Mouse (Mus musculus) limb, embryonic 14.5 days (tissue): ENCODE results near the gene Chic2. TPM values are rescaled to one million over a fixed set of nuclear protein-coding genes. Genes with fewer than 3 reads are reported as not detected.
A peak's percentile ranks its signal among the peaks of the same experiment; 100 is the strongest.

ENCODE experiments used
- ATAC-seq: fragments of 200-750 bp; cut with Nextera tagmentation; 2 replicates; pipeline ENCODE4 v1.8.0; 2017; ENCODE audit warnings: low read depth, moderate number of reproducible peaks, moderate TSS enrichment; ENCODE audit not compliant: low FRiP score
- DNase-seq: peaks from one replicate; pipeline ENCODE4 v3.0.0-alpha.2; 2015; ENCODE audit warnings: low spot score
- H3K27ac ChIP-seq: fragments of 300-500 bp; sonication (generic); replicated peaks from 2 replicates; pipeline ENCODE4 v1.5.1; 2014; ENCODE audit warnings: low read depth, mild to moderate bottlenecking, low read length, moderate library complexity, mixed read lengths
- H3K27me3 ChIP-seq: fragments of 300-500 bp; sonication (generic); 2 replicates; pipeline ENCODE4 v1.6.1; 2014; ENCODE audit warnings: low read length, mixed read lengths; ENCODE audit not compliant: control insufficient read depth, insufficient read depth
- H3K36me3 ChIP-seq: fragments of 300-500 bp; sonication (generic); 2 replicates; pipeline ENCODE4 v1.6.1; 2014; ENCODE audit warnings: mild to moderate bottlenecking, low read length, moderate library complexity, mixed read lengths; ENCODE audit not compliant: control insufficient read depth, insufficient read depth
- H3K4me1 ChIP-seq: fragments of 300-500 bp; sonication (generic); 2 replicates; pipeline ENCODE4 v1.6.1; 2014; ENCODE audit warnings: antibody characterized with exemption, low read length, mixed read lengths; ENCODE audit not compliant: control insufficient read depth, insufficient read depth
- H3K4me2 ChIP-seq: fragments of 300-500 bp; sonication (generic); replicated peaks from 2 replicates; pipeline ENCODE4 v1.6.1; 2014; ENCODE audit warnings: low read depth, mild to moderate bottlenecking, low read length, moderate library complexity; ENCODE audit not compliant: severe bottlenecking
- H3K4me3 ChIP-seq: fragments of 300-500 bp; sonication (generic); replicated peaks from 2 replicates; pipeline ENCODE4 v1.5.1; 2014; ENCODE audit warnings: low read length
- H3K9ac ChIP-seq: fragments of 300-500 bp; sonication (generic); 2 replicates; pipeline ENCODE4 v1.6.1; 2014; ENCODE audit warnings: mild to moderate bottlenecking, low read depth, low read length, moderate library complexity; ENCODE audit not compliant: severe bottlenecking
- H3K9me3 ChIP-seq: fragments of 300-500 bp; sonication (generic); 2 replicates; pipeline ENCODE4 v1.6.1; 2016; ENCODE audit warnings: low read length; ENCODE audit not compliant: control insufficient read depth
- POLR2A ChIP-seq: fragments of 200-500 bp; IDR thresholded peaks from 2 replicates; pipeline ENCODE4 v1.8.0; 2012; ENCODE audit warnings: inconsistent platforms, mild to moderate bottlenecking, moderate library complexity, borderline replicate concordance; ENCODE audit not compliant: insufficient read depth, insufficient read length; ENCODE audit errors: extremely low read depth
- WGBS: fragments of 180-500 bp; shearing (Covaris S2); extraction: QIAGEN DNeasy Blood & Tissue Kit; methylation state at CpG from one replicate; pipeline ENCODE4 v1.1.7; 2014; 5-methylcytosine and 5-hydroxymethylcytosine counted together
- polyA plus RNA-seq, 2 experiments: library from polyadenylated mRNA; depleted of rRNA in 1 of 2; stranded (reverse) in 1 of 2; unstranded in 1 of 2; fragments of >200 nt; fragmentation: Nextera tagmentation in 1 of 2; extraction: Ambion mirVana in 1 of 2; gene quantifications; 2 replicates each; pipeline versions ENCODE4 v1.2.1 to v1.2.3; 2012 to 2014

The Chic2 gene
- polyA plus RNA-seq, 2 experiments, result 35.7 to 52.1 TPM

DNA sequence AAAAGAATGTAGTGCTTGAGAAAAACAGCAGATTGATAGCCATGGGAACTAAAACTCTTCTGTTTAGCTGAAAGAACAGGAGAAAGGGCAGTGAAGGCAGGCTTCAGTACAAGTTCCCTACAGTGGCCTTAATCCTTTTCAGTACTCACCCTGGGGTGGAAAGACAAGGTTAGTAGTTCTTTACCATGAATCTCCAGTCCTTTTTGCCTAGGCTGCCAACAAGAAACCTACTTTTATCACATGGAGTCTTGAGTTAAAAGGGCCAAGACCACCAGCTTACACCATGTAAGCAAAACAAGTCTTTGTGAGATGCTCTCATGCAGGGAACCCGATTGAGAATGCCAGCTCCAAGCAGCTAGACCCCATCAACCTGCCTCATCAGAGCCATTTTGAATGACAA, 29.8 kb downstream of the Chic2 start:
- Histone ChIP-seq H3K4me1 (no peaks in the 10 kb centered on the region), H3K9ac (no peak overlapping the region), H3K4me3 (no peak overlapping the region), H3K27me3 (no peaks in the 10 kb centered on the region), H3K36me3 (0 out of 2 replicates have a peak, but pooled peaks cover 3% of the 10 kb centered on the region), H3K4me2 (no peak overlapping the region), H3K27ac (no peak overlapping the region), H3K9me3 (no peaks in the 10 kb centered on the region)
- no peak for TF ChIP-seq POLR2A
- DNase-seq, result no peak
- 69% methylated on average over 1 of the region's 1 CpGs for WGBS
- ATAC-seq, result no peak

DNA sequence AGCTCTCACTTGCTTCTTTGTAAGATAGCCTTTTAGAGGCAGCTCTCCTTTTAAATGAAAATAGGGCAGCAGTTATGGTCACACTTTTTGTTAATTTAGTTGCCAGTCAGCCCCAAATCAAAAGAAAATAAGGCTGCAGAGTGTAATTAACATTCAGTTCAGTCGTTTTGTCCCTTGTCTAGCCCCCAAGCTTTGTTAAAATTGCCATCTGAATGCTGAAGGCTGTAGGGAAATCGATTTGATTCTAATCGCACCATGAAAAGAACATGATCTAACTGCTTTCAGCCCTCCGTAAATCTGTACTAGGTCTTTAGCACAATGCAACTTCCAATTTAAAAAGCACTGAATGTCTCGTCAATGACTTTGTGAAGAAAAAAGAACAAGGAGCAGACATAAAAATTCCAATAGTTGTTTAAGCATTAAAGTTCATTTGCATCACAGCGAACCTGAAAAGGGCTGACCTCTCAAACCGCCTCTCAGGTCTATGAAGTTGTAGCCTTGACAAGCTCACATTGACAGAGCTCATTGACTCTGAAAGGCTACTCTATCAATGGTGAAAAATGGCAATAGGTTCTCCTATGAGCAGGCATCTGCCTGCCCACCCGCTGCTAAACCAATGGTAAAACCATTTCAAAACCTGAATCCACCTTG, 31.7 kb downstream of the Chic2 start:
- no peaks in the 10 kb centered on the region for H3K27me3 ChIP-seq
- H3K9ac ChIP-seq, result no peak overlapping the region
- H3K4me1 ChIP-seq, result no peaks in the 10 kb centered on the region
- ATAC-seq, result no peak
- WGBS, result 63% methylated on average over 8 of the region's 8 CpGs
- H3K36me3 ChIP-seq, result peaks cover 5% of the 10 kb centered on the region
- TF ChIP-seq POLR2A, result no peak
- H3K4me3 ChIP-seq, result no peak overlapping the region
- no peak for DNase-seq
- H3K27ac ChIP-seq, result no peak overlapping the region
- H3K9me3 ChIP-seq, result no peaks in the 10 kb centered on the region
- H3K4me2 ChIP-seq, result no peak overlapping the region

DNA sequence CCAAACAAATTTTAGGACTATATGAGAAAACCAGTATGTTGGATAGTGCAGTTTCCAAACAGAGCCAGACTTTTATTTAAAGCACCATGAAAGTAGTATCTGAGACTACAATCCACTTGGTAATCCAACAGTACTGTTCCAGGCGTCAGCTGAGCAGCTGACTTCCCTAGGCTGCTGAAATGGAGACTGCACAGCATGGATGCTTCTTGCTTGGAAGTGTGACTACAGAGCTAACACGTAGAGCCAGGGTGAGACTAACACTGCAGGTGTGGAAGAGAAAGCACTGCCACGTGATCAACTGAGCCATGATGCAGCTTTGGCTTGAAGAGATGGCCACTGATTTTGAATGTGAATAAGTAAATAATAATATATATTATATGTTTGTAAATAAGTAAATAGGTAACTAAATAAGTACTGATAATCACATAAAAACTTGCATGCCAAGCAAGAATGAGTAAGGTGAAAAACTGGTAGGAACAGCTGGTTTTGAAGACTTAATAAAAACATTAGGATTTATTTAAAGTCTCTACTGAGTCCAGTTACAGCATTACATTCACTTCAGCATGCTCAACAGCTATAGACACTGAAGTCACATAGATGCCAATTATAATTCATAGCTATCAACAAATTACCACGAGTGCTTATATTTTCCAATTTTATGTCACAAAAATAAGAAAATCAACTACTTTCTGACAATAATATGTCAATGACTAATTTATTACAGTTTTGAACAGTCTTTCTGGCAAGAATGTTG, 32.4 kb downstream of the Chic2 start:
- WGBS, result 52% methylated on average over 4 of the region's 4 CpGs
- Histone ChIP-seq H3K36me3 (peaks cover 10% of the 10 kb centered on the region), H3K4me3 (no peak overlapping the region), H3K4me2 (no peak overlapping the region), H3K27ac (no peak overlapping the region), H3K27me3 (no peaks in the 10 kb centered on the region), H3K9ac (no peak overlapping the region), H3K9me3 (no peaks in the 10 kb centered on the region), H3K4me1 (no peaks in the 10 kb centered on the region)
- 0 out of 2 replicates have a peak, but pooled peaks have one; percentile 26 for ATAC-seq
- TF ChIP-seq POLR2A, result no peak
- no peak for DNase-seq

DNA sequence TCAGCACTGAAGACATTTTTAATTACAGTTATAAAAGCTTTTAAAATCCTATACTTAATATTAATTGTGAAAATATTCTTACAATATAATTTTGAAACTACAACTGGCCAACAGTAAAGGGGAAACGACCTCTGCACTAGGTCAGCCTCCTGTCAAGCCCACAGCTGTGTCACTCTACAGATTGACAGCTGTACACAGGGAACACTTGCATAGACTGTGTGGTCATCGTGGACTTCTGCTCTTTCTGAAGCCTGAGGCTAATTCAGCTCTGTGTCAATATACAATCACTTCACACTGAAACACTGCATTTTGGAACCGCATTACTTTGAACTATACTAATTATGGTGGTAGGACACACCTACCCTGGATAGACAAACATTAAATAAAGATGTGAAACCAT, 39.8 kb downstream of the Chic2 start:
- WGBS, result 71% methylated on average over 3 of the region's 3 CpGs
- TF ChIP-seq POLR2A, result no peak
- no peak for ATAC-seq

DNA sequence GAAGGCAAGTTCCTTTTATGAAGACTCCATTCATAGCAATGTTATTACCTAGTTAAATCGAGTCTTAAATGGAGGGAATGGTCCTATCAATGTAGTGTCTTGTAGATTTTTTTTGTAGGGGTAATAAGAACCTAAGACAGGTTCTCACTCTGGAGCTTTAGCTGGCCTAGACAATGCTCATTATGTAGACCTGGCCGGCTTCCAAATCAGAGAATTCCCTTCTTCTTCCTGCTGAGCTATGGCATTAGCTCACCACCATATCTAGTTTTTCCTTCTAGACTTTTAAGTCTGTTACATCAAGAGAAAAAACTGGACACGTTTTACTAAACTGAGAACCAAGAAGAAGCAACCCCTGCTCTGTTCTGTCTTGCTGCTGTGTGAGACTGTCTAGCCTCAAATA, 42.5 kb downstream of the Chic2 start:
- no peak overlapping the region for H3K9ac ChIP-seq
- no peak overlapping the region for H3K4me2 ChIP-seq
- TF ChIP-seq POLR2A, result no peak
- no peaks in the 10 kb centered on the region for H3K27me3 ChIP-seq
- ATAC-seq, result no peak
- H3K4me3 ChIP-seq, result no peak overlapping the region
- 88% methylated on average over 3 of the region's 3 CpGs for WGBS
- no peak overlapping the region for H3K27ac ChIP-seq
- H3K9me3 ChIP-seq, result no peaks in the 10 kb centered on the region
- H3K36me3 ChIP-seq, result peaks cover 37% of the 10 kb centered on the region
- no peaks in the 10 kb centered on the region for H3K4me1 ChIP-seq
- no peak for DNase-seq

More for the DNA sequence above, 39.8 kb downstream of the Chic2 start:
- peaks cover 36% of the 10 kb centered on the region for H3K36me3 ChIP-seq
- no peak overlapping the region for H3K27ac ChIP-seq
- H3K4me1 ChIP-seq, result no peaks in the 10 kb centered on the region
- no peaks in the 10 kb centered on the region for H3K9me3 ChIP-seq
- no peak overlapping the region for H3K9ac ChIP-seq
- DNase-seq, result no peak
- H3K4me3 ChIP-seq, result no peak overlapping the region
- H3K4me2 ChIP-seq, result no peak overlapping the region
- H3K27me3 ChIP-seq, result no peaks in the 10 kb centered on the region
